Mouse (Mus musculus) heart, postnatal 36 days (tissue): ENCODE measurements around the gene Taf3. TPM values are rescaled to one million over a fixed set of nuclear protein-coding genes. Genes with fewer than 3 reads are reported as not detected.
A peak's percentile ranks its signal among the peaks of the same experiment; 100 is the strongest.

Experiments
- DNase-seq, 2 experiments: peaks; one replicate each; pipeline ENCODE4 v3.0.0; 2021 to 2022
- intact Hi-C: fragments of 180-260 bp; cut with DNase I; formaldehyde crosslinking; loops from one replicate; pipeline ENCODE4 v1.15.1; 2025
- total RNA-seq, 2 experiments: library from RNA; stranded (reverse); gene quantifications; 2 replicates each; pipeline ENCODE4 v1.2.3; 2021

Taf3 gene
- total RNA-seq, result 1 to 10 TPM; 7.5 to 9.2 TPM

- peak; percentile 93 to 95 for DNase-seq
- intact Hi-C loops, result loop anchor here (2.0 kb wide), 1 partner anchor 32 kb away; the partner anchor contains the start of genes Atp5c1 and Kin
Measured at GRCm38 (mm10) chr2:10048461-10048860, at the start of gene Taf3. Gene Taf3, minus strand, starts transcription at chr2:10048596.

DNA sequence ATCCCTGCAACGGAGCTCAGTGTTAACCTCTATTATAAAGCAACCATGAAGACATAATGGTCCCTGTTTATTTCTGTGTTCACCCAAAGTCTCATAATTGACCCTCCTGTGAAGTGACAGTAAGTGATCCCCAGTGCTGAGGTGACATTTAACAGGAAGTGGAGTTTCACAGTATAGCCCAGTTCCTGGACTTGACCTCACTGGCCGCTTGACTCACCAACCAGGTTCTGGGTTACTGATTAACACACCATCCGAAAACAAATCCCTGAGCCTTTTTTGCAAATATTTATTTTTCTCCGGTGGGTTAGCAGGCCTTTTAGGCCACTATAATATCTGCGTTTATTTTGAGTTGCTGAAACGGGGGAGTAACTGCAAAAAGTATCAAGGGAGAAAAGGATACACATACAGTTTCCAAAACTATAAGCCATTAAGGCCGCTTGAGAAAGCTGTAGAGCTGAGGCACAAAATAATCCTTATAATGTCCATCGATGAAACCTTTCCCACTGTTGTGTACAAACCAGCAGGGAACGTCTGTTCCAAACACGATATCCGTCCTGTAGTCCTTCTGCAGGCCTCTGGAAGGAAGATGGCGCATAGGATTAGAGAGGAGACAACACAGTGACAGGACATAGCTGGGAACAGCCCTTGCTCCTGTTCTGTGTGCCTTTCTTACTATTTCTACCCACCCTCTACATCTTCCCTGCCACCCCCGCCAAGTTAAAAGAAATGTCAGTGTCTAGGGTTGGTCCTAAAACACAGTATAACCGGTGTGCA is 46.1 kb upstream of the Taf3 start:
- intact Hi-C loops, result no loop called here
- DNase-seq, result no peak

DNA sequence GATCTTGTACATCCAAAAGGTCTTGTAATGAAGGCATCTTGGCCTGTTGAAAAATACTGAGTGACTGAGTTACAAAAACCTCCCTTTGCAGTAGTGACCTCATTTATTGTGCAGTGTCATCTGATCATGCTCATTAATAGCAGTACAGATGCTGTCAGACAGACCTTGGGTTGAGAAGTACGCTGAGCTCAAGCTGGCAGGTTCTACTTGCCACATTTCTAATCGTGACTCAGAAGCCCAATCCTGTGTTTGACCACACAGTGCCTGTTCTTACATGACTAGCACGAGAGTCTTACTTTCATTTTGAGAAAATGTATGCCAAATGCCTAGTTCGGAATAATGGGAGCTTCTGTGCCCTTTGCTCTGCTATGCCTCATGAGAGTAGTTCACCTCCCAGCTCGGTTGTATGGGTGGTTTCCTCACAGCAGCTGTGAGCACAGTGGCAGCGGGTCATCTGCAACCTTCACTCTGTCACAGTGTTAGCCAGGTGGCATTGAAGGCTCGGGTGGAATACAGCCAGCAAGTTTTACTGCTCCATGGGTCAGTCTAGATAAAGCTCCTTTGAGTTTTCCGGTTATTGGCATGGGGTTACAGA is 39.0 kb upstream of the Taf3 start:
- no peak for DNase-seq
- intact Hi-C loops, result no loop called here

- no peak for DNase-seq
- intact Hi-C loops, result no loop called here
Measured at GRCm38 (mm10) chr2:10082737-10083136, 34.3 kb upstream of the Taf3 start.

DNA sequence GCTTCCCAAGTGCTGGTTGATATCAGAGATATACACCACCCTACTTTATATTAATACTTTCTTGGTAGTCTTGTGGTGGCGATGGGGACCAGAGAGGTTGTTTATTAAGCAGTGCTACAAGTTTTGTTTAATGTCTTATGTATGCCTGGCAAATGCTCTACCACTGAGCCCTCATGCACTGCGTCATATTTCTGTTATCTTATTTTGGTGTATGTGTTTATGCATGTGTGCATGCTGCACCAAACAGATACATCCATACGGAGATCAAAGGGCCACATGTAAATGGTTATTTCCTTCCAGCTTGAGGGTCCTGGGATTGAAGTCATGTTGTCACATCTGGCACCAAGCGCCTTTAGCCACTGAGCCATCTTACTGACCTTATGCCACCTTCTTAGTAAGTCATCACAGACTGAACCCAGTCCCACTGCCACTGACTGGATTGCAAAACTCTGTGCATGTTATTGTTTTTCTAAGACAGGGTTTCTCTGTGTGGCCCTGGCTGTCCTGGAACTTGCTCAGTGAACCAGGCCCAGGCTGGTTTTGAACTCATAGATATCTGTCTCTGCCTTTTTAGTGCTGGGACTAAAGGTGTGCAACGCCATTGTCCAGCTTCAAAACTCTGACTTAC is 33.2 kb upstream of the Taf3 start:
- intact Hi-C loops, result loop anchor here (2.0 kb wide), 1 partner anchor 33 kb away; the partner anchor contains the start of gene Taf3

DNA sequence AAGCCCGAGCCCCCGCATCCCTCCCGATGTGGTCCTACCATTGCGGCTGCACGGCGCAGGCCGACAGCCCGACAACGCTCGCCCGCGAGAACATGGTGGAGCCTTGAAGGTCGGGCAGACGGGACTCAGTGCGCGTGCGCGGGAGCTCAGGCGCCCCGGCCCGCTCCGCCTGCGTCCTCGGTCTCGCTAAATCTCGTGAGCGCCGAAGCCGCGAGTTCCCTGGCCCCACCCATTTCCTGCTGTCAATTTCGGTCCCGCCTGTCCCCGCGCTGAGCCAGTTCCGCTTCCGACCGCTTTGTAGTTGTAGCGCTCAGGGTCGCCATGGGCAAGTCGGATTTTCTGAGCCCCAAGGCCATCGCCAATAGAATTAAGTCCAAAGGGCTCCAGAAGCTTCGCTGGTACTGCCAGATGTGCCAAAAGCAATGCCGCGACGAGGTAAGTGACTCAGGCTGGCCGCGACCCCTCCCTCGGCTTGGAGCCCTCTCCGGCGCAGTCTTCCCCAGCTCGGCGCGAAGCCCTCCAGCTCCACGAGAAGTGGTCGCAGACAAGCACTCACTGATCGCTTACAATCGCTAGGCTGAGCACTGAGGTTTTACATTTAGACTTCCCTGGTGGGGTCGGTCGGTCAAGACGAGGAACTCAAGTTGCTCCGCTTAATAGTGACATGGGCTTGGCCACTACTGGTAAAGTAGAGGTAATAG is 32.1 kb upstream of the Taf3 start, which contains the start of the genes Atp5c1 and Kin:
Gene Atp5c1, minus strand, starts transcription at position 201 of the 701 bp plus-strand sequence.
Gene Kin, plus strand, starts transcription at position 284 of the 701 bp plus-strand sequence.
- DNase-seq, result peak; percentile 94 to 96
- intact Hi-C loops, result loop anchor here (2.0 kb wide), 1 partner anchor 32 kb away; the partner anchor contains the start of gene Taf3

More for the DNA sequence above, 33.2 kb upstream of the Taf3 start:
- no peak for DNase-seq

DNA sequence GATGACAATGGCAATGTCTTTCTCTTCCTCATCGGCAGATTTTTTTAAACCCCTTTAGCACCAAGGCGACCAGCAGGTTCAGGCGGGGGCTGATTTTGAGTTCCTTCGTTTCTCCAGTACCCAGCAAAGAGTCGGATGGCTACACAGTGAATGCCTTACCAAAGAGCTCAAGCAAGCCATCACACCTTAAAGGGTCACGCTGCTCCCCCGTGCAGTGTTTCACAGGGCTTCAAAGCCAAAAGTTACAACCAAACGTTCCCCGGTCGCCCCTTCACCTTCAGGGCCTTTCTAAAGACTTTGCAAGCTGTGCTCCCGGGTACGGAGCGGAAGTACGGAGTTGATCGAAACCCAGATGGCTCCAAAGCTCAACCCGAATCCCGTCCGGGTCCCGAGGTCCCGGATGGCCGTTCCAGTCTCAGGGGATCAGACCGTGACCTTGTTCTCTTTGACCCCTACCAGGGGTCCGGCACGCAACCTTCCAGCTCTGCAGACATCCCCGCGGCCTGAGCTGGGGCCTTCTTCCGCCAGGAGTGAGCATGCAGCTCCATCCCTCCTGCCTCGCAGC is 31.4 kb upstream of the Taf3 start:
- intact Hi-C loops, result loop anchor here (2.0 kb wide), 1 partner anchor 31 kb away; the partner anchor contains the start of gene Taf3

GRCm38 (mm10) chr2:10076675-10077074 is 28.3 kb upstream of the Taf3 start:
- no peak for DNase-seq
- intact Hi-C loops, result no loop called here

More for the DNA sequence above, 31.4 kb upstream of the Taf3 start:
- no peak for DNase-seq

- intact Hi-C loops, result no loop called here
- DNase-seq, result no peak
Measured at GRCm38 (mm10) chr2:10074470-10074869, 26.1 kb upstream of the Taf3 start.

GRCm38 (mm10) chr2:10071751-10072150 is 23.4 kb upstream of the Taf3 start:
- intact Hi-C loops, result no loop called here

DNA sequence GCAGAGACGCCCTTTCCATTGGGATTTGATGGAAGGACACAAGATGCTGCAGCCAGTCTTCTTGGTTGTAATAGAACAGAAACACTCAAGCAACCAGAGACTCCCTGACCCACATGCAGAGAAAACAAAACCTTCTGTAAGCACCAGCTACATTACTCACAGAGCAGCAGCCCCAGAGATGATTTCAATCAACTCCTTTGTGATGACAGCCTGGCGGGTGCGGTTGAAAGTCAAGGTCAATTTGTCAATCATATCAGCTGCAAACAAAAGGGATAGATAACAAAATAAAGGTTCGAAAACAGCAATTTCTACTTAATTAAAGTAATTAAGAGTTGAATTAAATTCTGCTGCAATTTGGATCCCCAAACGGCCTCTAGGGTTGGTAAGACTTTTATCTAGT is 10.4 kb upstream of the Taf3 start:
- intact Hi-C loops, result no loop called here
- no peak for DNase-seq

More at GRCm38 (mm10) chr2:10071751-10072150, 23.4 kb upstream of the Taf3 start:
- no peak for DNase-seq

DNA sequence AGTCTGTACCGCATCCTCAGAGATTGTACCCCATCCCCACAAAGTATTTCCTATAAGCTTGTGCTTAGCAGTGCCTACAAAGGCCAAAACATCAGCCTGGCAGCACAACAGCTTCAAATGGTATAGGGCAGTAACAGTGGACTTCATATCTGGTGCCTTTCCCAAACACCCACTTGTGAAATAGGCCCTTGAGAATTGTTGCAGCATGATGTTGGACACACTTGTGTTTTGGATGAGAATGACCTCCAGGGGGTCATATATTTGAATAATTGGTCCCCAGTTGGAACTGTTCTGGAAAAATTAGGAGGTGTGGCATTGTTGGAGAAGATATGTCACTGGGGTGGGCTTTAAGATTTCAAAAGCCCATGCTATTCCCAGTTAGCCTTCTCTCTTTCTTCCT is 3.6 kb upstream of the Taf3 start:
- intact Hi-C loops, result no loop called here
- no peak for DNase-seq

DNA sequence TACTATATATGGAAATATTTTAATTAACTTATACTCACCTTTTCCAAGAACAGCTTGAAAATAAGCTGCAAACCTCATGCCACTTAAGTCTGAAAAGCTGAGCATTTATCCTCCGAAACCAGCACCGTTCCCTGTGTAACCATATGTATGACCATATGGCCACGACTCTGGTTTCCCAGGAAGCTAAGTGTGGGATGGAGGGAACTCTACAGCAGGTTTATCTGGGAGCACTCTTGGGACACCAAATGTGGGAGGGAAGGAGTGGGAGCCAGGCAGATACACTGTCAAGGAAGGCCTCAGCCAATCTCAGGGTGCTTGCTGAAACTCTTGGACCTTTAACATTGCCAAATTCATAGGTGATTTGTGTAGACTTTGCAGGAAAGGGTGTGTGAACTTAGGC is 2.5 kb upstream of the Taf3 start:
- intact Hi-C loops, result no loop called here
- DNase-seq, result no peak

DNA sequence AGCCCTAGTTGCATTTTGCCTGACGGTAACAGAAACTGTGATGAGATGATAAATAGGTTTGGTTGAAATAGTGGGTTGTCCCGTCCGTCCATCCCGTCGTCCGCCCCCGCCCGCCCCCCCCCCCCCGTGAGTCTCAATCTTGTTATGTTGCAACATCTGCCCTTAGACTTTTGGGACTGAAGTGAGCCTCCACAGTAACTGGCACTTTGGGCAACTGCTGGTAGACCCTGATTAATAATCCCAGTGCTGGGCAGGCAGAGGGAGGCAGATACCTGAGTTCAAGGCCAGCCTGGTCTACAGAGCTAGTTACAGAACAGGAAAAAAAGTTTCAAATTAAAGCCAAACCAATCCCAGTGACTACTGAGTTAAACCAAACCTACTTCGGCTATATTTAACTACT is 1.1 kb upstream of the Taf3 start:
- no peak for DNase-seq
- intact Hi-C loops, result loop anchor here (2.0 kb wide), 1 partner anchor 31 kb away; the partner anchor contains the start of genes Atp5c1 and Kin

- intact Hi-C loops, result loop anchor here (2.0 kb wide), 1 partner anchor 33 kb away; the partner anchor contains the start of genes Atp5c1 and Kin
- peak; percentile 35 to 36 for DNase-seq
Measured at GRCm38 (mm10) chr2:10047758-10048436, 499 bp downstream of the Taf3 start.

DNA sequence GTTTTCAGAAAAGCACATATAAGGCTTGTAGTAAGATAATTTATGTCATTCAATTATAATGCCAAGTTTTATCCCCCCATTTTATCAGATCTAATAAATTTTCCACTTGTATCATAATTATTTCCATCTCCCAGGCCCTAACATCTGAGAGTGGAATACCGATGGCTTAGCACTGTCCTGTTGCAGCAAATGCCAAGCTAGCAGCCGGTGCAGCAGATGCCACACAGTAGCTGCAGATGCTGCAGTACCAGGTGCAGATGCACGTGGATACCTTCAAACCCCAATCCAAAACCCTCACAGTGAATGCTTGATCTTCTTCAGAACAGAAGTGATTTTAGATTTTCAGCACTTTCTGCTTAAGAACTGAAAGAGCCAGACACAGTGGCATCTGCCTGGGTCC is 13.4 kb downstream of the Taf3 start:
- DNase-seq, result no peak
- intact Hi-C loops, result no loop called here

- no peak for DNase-seq
- intact Hi-C loops, result no loop called here
Measured at GRCm38 (mm10) chr2:10033684-10034083, 14.7 kb downstream of the Taf3 start.

GRCm38 (mm10) chr2:10029755-10030154 is 18.6 kb downstream of the Taf3 start:
- intact Hi-C loops, result no loop called here
- DNase-seq, result no peak

DNA sequence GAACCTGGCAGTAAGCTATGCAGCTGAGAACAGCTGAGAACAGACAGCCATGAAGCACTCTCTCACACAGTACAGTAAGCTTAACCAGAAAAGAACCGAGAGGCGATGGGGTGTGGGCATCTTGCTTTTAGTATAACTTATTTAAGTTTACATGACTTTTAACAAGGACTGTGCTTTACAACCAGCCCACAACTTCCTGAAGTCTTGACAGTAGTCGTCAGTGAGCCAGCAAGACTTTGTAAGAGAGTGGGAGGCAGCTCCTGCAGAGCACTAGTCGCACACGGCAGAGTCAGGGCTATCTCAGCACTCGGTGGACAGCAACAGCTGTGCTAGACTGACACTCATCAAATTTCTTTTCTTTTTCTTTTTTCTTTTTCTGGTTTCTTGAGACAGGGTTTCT is 24.1 kb downstream of the Taf3 start:
- intact Hi-C loops, result no loop called here
- DNase-seq, result no peak

DNA sequence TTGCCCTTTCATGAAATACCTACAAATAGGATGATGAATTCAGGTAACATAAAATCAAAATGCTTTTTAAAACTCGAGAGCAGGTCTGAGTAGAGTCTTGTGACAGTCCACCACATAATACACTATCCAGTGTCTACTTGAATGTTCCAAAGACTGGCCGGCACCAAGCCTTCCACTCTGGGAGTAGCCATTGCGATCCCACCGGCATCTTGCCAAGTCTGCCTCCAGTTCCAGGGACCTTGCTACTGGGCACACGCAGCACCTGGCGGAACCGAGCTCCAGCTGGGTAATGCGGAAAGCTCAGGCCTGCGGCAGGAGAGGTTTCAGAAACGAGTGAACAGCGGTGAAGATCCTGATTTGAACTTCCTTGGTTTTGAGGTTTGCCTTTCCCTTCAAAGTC is 27.1 kb downstream of the Taf3 start:
- intact Hi-C loops, result no loop called here
- DNase-seq, result no peak
